ENCODE assay signal across 7 mouse cellular contexts in the genomic region with DNA sequence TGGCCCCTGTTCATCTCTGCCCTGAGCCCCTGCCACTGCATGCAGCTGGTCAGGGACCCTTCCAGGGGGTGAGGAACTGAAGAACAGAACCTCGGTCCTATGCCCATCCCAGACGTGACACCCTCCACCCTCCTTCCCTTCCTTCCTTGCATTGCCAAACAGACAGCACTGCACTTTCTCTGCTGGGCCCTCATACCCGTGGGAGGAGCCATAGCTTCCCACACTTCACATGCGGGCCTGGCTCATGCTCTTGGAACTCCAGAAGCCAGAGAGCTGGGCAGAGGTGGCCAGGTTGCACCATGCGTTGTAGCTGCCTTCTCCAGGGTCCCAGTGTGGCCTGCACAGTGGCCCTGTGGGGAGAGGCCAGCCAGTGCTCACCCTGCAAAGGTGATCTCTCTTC.
DNase-seq lines count a peak whose midpoint lies in the region; ATAC-seq and TF ChIP-seq lines count a peak whose summit lies in the region.

No protein-coding gene starts in this region.

- H3K4me2 ChIP-seq in kidney, embryonic 15.5 days: no peak overlapping the region
- H3K4me2 ChIP-seq in forebrain, embryonic 12.5 days: no peak overlapping the region

- peak overlapping the region; percentile 73 for H3K27ac ChIP-seq in kidney, embryonic 15.5 days
- H3K27ac ChIP-seq in kidney, adult 2 months (ENCODE audit: insufficient read depth, low read depth, low read length): no peak overlapping the region
- H3K27ac ChIP-seq in forebrain, embryonic 12.5 days: peak overlapping the region; percentile 19

- no peak for TF ChIP-seq CTCF in kidney, adult 2 months (conservative IDR thresholded peaks at IDR 0.05; ENCODE audit: insufficient read depth, insufficient read length, low read depth, low read length)

- H3K4me1 ChIP-seq in kidney, embryonic 15.5 days: peaks cover 45% of the 10 kb centered on the region
- no peaks in the 10 kb centered on the region for H3K4me1 ChIP-seq in kidney, adult 2 months (ENCODE audit: control insufficient read depth, insufficient read depth, low read length)
- peaks cover 24% of the 10 kb centered on the region for H3K4me1 ChIP-seq in forebrain, embryonic 12.5 days

- H3K4me3 ChIP-seq in kidney, embryonic 15.5 days (replicated peaks): no peak overlapping the region
- H3K4me3 ChIP-seq in kidney, adult 2 months (ENCODE audit: insufficient read depth, low read depth, low read length): no peak overlapping the region
- H3K4me3 ChIP-seq in forebrain, embryonic 12.5 days (replicated peaks): no peak overlapping the region

- H3K36me3 ChIP-seq in kidney, embryonic 15.5 days: peaks cover 60% of the 10 kb centered on the region
- H3K36me3 ChIP-seq in kidney, adult 2 months (ENCODE audit: control insufficient read depth, insufficient read depth, low read length): no peaks in the 10 kb centered on the region
- peaks cover 56% of the 10 kb centered on the region for H3K36me3 ChIP-seq in forebrain, embryonic 12.5 days (replicated peaks)

- 34% methylated on average over 5 of the region's 5 CpGs for WGBS in kidney, embryonic 15.5 days
- 37% methylated on average over 5 of the region's 5 CpGs for WGBS in kidney, adult 2 months
- 49% methylated on average over 5 of the region's 5 CpGs for WGBS in forebrain, embryonic 12.5 days

- no peaks in the 10 kb centered on the region for H3K27me3 ChIP-seq in kidney, embryonic 15.5 days
- H3K27me3 ChIP-seq in kidney, adult 2 months (replicated peaks; ENCODE audit: control insufficient read depth, insufficient read depth, low read length): no peaks in the 10 kb centered on the region
- no peaks in the 10 kb centered on the region for H3K27me3 ChIP-seq in forebrain, embryonic 12.5 days

- TF ChIP-seq POLR2A in kidney, adult 2 months (IDR thresholded peaks at IDR 0.05; ENCODE audit: low read depth, low read length): no peak

- no peak overlapping the region for H3K9ac ChIP-seq in kidney, embryonic 15.5 days
- H3K9ac ChIP-seq in forebrain, embryonic 12.5 days: 0 out of 2 replicates have a peak overlapping the region, but pooled peaks have one; percentile 40

- no peaks in the 10 kb centered on the region for H3K9me3 ChIP-seq in kidney, embryonic 15.5 days (replicated peaks)
- no peaks in the 10 kb centered on the region for H3K9me3 ChIP-seq in forebrain, embryonic 12.5 days

- DNase-seq in kidney, adult 2 months: no peak
- peak; percentile 65 for DNase-seq in brain, adult 2 months (ENCODE audit: low read depth, low spot score)
- DNase-seq in c-Kit-positive CD71-positive TER-119-positive erythroid progenitor cells, embryonic 14.5 days (ENCODE audit: low spot score): no peak
- DNase-seq in retina, embryonic 14.5 days (ENCODE audit: low spot score): no peak

- 0 out of 2 replicates have a peak, but pooled peaks have one; percentile 16 for ATAC-seq in kidney, embryonic 15.5 days (replicated peaks; ENCODE audit: low FRiP score)
- no peak for ATAC-seq in forebrain, embryonic 12.5 days (ENCODE audit: low FRiP score)
- peak; percentile 13; the same call in 1 of the 2 replicates for ATAC-seq in megakaryocyte progenitor cell, adult 5-6 weeks (replicated peaks; ENCODE audit: poor library complexity)
